Comparison of ENCODE assay signal across 10 mouse cellular contexts in genomic region chr1:42472495-42473230, GRCm38 (mm10).
DNase-seq lines count a peak whose midpoint lies in the region; ATAC-seq and TF ChIP-seq lines count a peak whose summit lies in the region.
"Had no signal": no experiment of that assay in that cellular context is flagged by ENCODE, and none has a peak within 500 bp of the region (broad histone marks: within the 10 kb centered on the region; RNA-seq: fewer than 3 reads in every experiment).

No protein-coding gene starts in this region.

- DNase-seq in midbrain, embryonic 11.5 days (ENCODE audit: low spot score, missing footprints) = peak; percentile 79
- no peak for DNase-seq in midbrain, embryonic 10.5 days (ENCODE audit: low spot score)
- no peak for DNase-seq in frontal cortex, postnatal 25 days (ENCODE audit: low spot score in 2 of 2)
- DNase-seq in cerebellum, adult 11-12 months = no peak
- DNase-seq in gastrocnemius, adult 2 months = no peak
- DNase-seq: cerebellum, adult 9-10 months; gastrocnemius, postnatal 14 days; retina, postnatal 1 day had no signal

- H3K9me3 ChIP-seq in midbrain, embryonic 11.5 days (ENCODE audit: control insufficient read depth, low read length) = no peaks in the 10 kb centered on the region; the same call in 1 of the 2 replicates
- H3K9me3 ChIP-seq in midbrain, embryonic 10.5 days (replicated peaks) = no peaks in the 10 kb centered on the region
- no peaks in the 10 kb centered on the region for H3K9me3 ChIP-seq in hindbrain, embryonic 13.5 days
- no peaks in the 10 kb centered on the region for H3K9me3 ChIP-seq in midbrain, embryonic 13.5 days

- intact Hi-C loops in gastrocnemius, adult 2 months (cut with DNase I) = no loop called here

- H3K4me3 ChIP-seq in midbrain, embryonic 11.5 days (ENCODE audit: low read depth, low read length) = no peak overlapping the region
- no peak overlapping the region for H3K4me3 ChIP-seq in midbrain, embryonic 10.5 days
- no peak overlapping the region for H3K4me3 ChIP-seq in hindbrain, embryonic 13.5 days
- peak overlapping the region; percentile 11; the same call in 1 of the 2 replicates for H3K4me3 ChIP-seq in midbrain, embryonic 13.5 days (replicated peaks)
- no peak overlapping the region for H3K4me3 ChIP-seq in gastrocnemius, adult 2 months

- no peak overlapping the region for H3K9ac ChIP-seq in midbrain, embryonic 11.5 days (ENCODE audit: low read length)
- H3K9ac ChIP-seq in hindbrain, embryonic 13.5 days = peak overlapping the region; percentile 51; the same call in 1 of the 2 replicates
- no peak overlapping the region; the same call in 1 of the 2 replicates for H3K9ac ChIP-seq in midbrain, embryonic 13.5 days (replicated peaks)

- 0 out of 2 replicates have a peak overlapping the region, but pooled peaks have one; percentile 11 for H3K27ac ChIP-seq in midbrain, embryonic 11.5 days (ENCODE audit: low read depth, low read length)
- no peak overlapping the region for H3K27ac ChIP-seq in midbrain, embryonic 10.5 days (replicated peaks)
- H3K27ac ChIP-seq in hindbrain, embryonic 13.5 days = peak overlapping the region; percentile 82
- peak overlapping the region; percentile 69 for H3K27ac ChIP-seq in midbrain, embryonic 13.5 days
- no peak overlapping the region for H3K27ac ChIP-seq in gastrocnemius, adult 2 months

- 0 out of 2 replicates have a peak, but pooled peaks have one; percentile 7 for ATAC-seq in midbrain, embryonic 11.5 days (ENCODE audit: low FRiP score)
- peak; percentile 80 for ATAC-seq in hindbrain, embryonic 13.5 days (ENCODE audit: low FRiP score)
- peak; percentile 75 for ATAC-seq in midbrain, embryonic 13.5 days

- no peaks in the 10 kb centered on the region for H3K36me3 ChIP-seq in midbrain, embryonic 11.5 days (ENCODE audit: control insufficient read depth, insufficient read depth, low read length)
- no peaks in the 10 kb centered on the region for H3K36me3 ChIP-seq in midbrain, embryonic 10.5 days
- H3K36me3 ChIP-seq in hindbrain, embryonic 13.5 days = no peaks in the 10 kb centered on the region
- H3K36me3 ChIP-seq in midbrain, embryonic 13.5 days = no peaks in the 10 kb centered on the region

- TF ChIP-seq CTCF in gastrocnemius, adult 2 months (IDR thresholded peaks at IDR 0.05) = no peak

- H3K27me3 ChIP-seq in midbrain, embryonic 11.5 days (ENCODE audit: control insufficient read depth, insufficient read depth, low read length) = no peaks in the 10 kb centered on the region
- no peaks in the 10 kb centered on the region for H3K27me3 ChIP-seq in midbrain, embryonic 10.5 days (ENCODE audit: low read depth, poor library complexity, severe bottlenecking)
- H3K27me3 ChIP-seq in hindbrain, embryonic 13.5 days = no peaks in the 10 kb centered on the region
- H3K27me3 ChIP-seq in midbrain, embryonic 13.5 days = no peaks in the 10 kb centered on the region

- WGBS in midbrain, embryonic 11.5 days = 66% methylated on average over 13 of the region's 13 CpGs
- WGBS in midbrain, embryonic 10.5 days = 79% methylated on average over 13 of the region's 13 CpGs
- 30% methylated on average over 13 of the region's 13 CpGs for WGBS in hindbrain, embryonic 13.5 days
- 43% methylated on average over 13 of the region's 13 CpGs for WGBS in midbrain, embryonic 13.5 days

- peaks cover 7% of the 10 kb centered on the region; the same call in 1 of the 2 replicates for H3K4me1 ChIP-seq in midbrain, embryonic 11.5 days (ENCODE audit: control insufficient read depth, insufficient read depth, low read length)
- peaks cover 6% of the 10 kb centered on the region; the same call in 1 of the 2 replicates for H3K4me1 ChIP-seq in midbrain, embryonic 10.5 days
- peaks cover 25% of the 10 kb centered on the region for H3K4me1 ChIP-seq in hindbrain, embryonic 13.5 days (replicated peaks)
- peaks cover 12% of the 10 kb centered on the region for H3K4me1 ChIP-seq in midbrain, embryonic 13.5 days (replicated peaks)

- no peak overlapping the region for H3K4me2 ChIP-seq in midbrain, embryonic 11.5 days
- peak overlapping the region; percentile 40 for H3K4me2 ChIP-seq in hindbrain, embryonic 13.5 days
- peak overlapping the region; percentile 9 for H3K4me2 ChIP-seq in midbrain, embryonic 13.5 days (replicated peaks)

Comparison
In these comparisons a context has a peak if more than half of its experiments do, and no peak if none do; other contexts are left out.
1. H3K27ac ChIP-seq: peak in midbrain, embryonic 11.5 days (single experiment), hindbrain, embryonic 13.5 days (single experiment) and midbrain, embryonic 13.5 days (single experiment); none in midbrain, embryonic 10.5 days (single experiment) and gastrocnemius, adult 2 months (single experiment).
2. ATAC-seq: peak in every context shown above with its lines; median percentile 80 in hindbrain, embryonic 13.5 days; 75 in midbrain, embryonic 13.5 days; 7 in midbrain, embryonic 11.5 days.